ENCODE assay signal across 8 mouse cellular contexts in genomic region chr8:71380178-71381171, GRCm38 (mm10). TPM values are rescaled to one million over a fixed set of nuclear protein-coding genes. Genes with fewer than 3 reads are reported as not detected.
DNase-seq lines count a peak whose midpoint lies in the region; ATAC-seq and TF ChIP-seq lines count a peak whose summit lies in the region.

No protein-coding gene starts in this region.

- peak overlapping the region; percentile 86 for H3K27ac ChIP-seq in brown adipose tissue, adult 24 weeks (replicated peaks; ENCODE audit: low read depth, low read length)
- peak overlapping the region; percentile 90 for H3K27ac ChIP-seq in heart, postnatal 0 days (ENCODE audit: low read depth)
- peak overlapping the region; percentile 98 for H3K27ac ChIP-seq in limb, embryonic 10.5 days

- TF ChIP-seq CTCF in heart, postnatal 0 days (IDR thresholded peaks at IDR 0.05; ENCODE audit: low read depth): no peak

- WGBS in heart, postnatal 0 days: 2% methylated on average over 72 of the region's 72 CpGs
- WGBS in limb, embryonic 10.5 days: 3% methylated on average over 72 of the region's 72 CpGs

- no peak for ATAC-seq in heart, postnatal 0 days (ENCODE audit: insufficient read depth, low read depth)

- peaks cover 14% of the 10 kb centered on the region for H3K36me3 ChIP-seq in heart, postnatal 0 days (replicated peaks; ENCODE audit: control insufficient read depth, insufficient read depth, low read length)
- peaks cover 35% of the 10 kb centered on the region for H3K36me3 ChIP-seq in limb, embryonic 10.5 days

- no peaks in the 10 kb centered on the region for H3K27me3 ChIP-seq in heart, postnatal 0 days (ENCODE audit: control insufficient read depth, insufficient read depth, low read length)
- H3K27me3 ChIP-seq in limb, embryonic 10.5 days (ENCODE audit: low read depth, poor library complexity, severe bottlenecking): 0 out of 2 replicates have a peak, but pooled peaks cover 20% of the 10 kb centered on the region

- H3K9me3 ChIP-seq in heart, postnatal 0 days (replicated peaks; ENCODE audit: control insufficient read depth, low read length): no peaks in the 10 kb centered on the region
- no peaks in the 10 kb centered on the region for H3K9me3 ChIP-seq in limb, embryonic 10.5 days (replicated peaks)

- H3K4me2 ChIP-seq in heart, postnatal 0 days (ENCODE audit: low read depth, low read length): peak overlapping the region; percentile 100

- no peak for TF ChIP-seq EP300 in heart, postnatal 0 days (IDR thresholded peaks at IDR 0.05; ENCODE audit: low read depth)

- peak overlapping the region; percentile 80 for H3K9ac ChIP-seq in heart, postnatal 0 days (replicated peaks; ENCODE audit: low read depth, low read length)

- peak overlapping the region; percentile 93 for H3K4me3 ChIP-seq in brown adipose tissue, adult 24 weeks (ENCODE audit: insufficient read depth, low read depth, low read length)
- H3K4me3 ChIP-seq in heart, postnatal 0 days (ENCODE audit: low read depth, low read length): peak overlapping the region; percentile 93
- H3K4me3 ChIP-seq in limb, embryonic 10.5 days: peak overlapping the region; percentile 95

- peaks cover 27% of the 10 kb centered on the region for H3K4me1 ChIP-seq in brown adipose tissue, adult 24 weeks (ENCODE audit: control insufficient read depth, insufficient read depth, insufficient read length, low read length)
- peaks cover 29% of the 10 kb centered on the region for H3K4me1 ChIP-seq in heart, postnatal 0 days (ENCODE audit: control insufficient read depth, insufficient read depth)
- peaks cover 69% of the 10 kb centered on the region for H3K4me1 ChIP-seq in limb, embryonic 10.5 days

- intact Hi-C loops in left cerebral cortex, postnatal 4 days (cut with DNase I): no loop called here

- peak; percentile 97 for DNase-seq in heart, adult 11 months
- DNase-seq in heart, postnatal 4 days: no peak
- DNase-seq in heart, postnatal 0 days (ENCODE audit: low spot score): no peak
- DNase-seq in limb, embryonic 10.5 days (ENCODE audit: low spot score): peak; percentile 67
- peak; percentile 62 for DNase-seq in neural tube, embryonic 10.5 days (ENCODE audit: extremely low spot score, low spot score)
- DNase-seq in frontal cortex, postnatal 10 days (ENCODE audit: low spot score in 2 of 2): no peak
- DNase-seq in left cerebral cortex, postnatal 4 days: no peak

RNA-seq across cellular contexts. Expression of gene Nr2f6, which starts 1.3 kb away (rescaled TPM):
- 10 to 100 TPM; 64.9 to 66.4 TPM for total RNA-seq in heart, postnatal 4 days (2021)
- polyA plus RNA-seq in brown adipose tissue, adult 24 weeks (2012; ENCODE audit: insufficient read depth, insufficient read length, missing spikeins): 43.4 and 56.0 TPM in 2 replicates
- total RNA-seq in heart, postnatal 0 days (2014; rRNA removed; ENCODE audit: low replicate concordance): 162 and 174 TPM in 2 replicates
- polyA plus RNA-seq in heart, postnatal 0 days (2015; fragmentation: Nextera tagmentation; extraction: Ambion mirVana): 38.3 and 40.5 TPM in 2 replicates
- polyA plus RNA-seq in limb, embryonic 10.5 days (2016; fragmentation: Nextera tagmentation; extraction: Ambion mirVana): 77.4 and 87.2 TPM in 2 replicates
- 10 to 100 TPM; 32.2 to 33.1 TPM for total RNA-seq in left cerebral cortex, postnatal 4 days (2021)

RNA-seq across cellular contexts. Expression of gene Ocel1, which starts 9.4 kb away (rescaled TPM):
- 1 to 10 TPM; 7.9 to 9.9 TPM for total RNA-seq in heart, postnatal 4 days (2021)
- polyA plus RNA-seq in brown adipose tissue, adult 24 weeks (2012; ENCODE audit: insufficient read depth, insufficient read length, missing spikeins): 8.3 and 9.1 TPM in 2 replicates
- 10.2 and 10.6 TPM in 2 replicates for total RNA-seq in heart, postnatal 0 days (2014; rRNA removed; ENCODE audit: low replicate concordance)
- polyA plus RNA-seq in heart, postnatal 0 days (2015; fragmentation: Nextera tagmentation; extraction: Ambion mirVana): 5.7 and 5.9 TPM in 2 replicates
- 4.3 and 5.4 TPM in 2 replicates for polyA plus RNA-seq in limb, embryonic 10.5 days (2016; fragmentation: Nextera tagmentation; extraction: Ambion mirVana)
- 10 to 100 TPM; 17.9 to 18.5 TPM for total RNA-seq in left cerebral cortex, postnatal 4 days (2021)

RNA-seq across cellular contexts. Expression of gene Use1, which starts 13.8 kb away (rescaled TPM):
- total RNA-seq in heart, postnatal 4 days (2021): 100 to 1,000 TPM in 1 of 2 experiments, 10 to 100 TPM in 1; 99.4 to 106 TPM
- 116 and 173 TPM in 2 replicates for polyA plus RNA-seq in brown adipose tissue, adult 24 weeks (2012; ENCODE audit: insufficient read depth, insufficient read length, missing spikeins)
- total RNA-seq in heart, postnatal 0 days (2014; rRNA removed; ENCODE audit: low replicate concordance): 91.3 and 127 TPM in 2 replicates
- 94.8 and 107 TPM in 2 replicates for polyA plus RNA-seq in heart, postnatal 0 days (2015; fragmentation: Nextera tagmentation; extraction: Ambion mirVana)
- polyA plus RNA-seq in limb, embryonic 10.5 days (2016; fragmentation: Nextera tagmentation; extraction: Ambion mirVana): 92.4 and 95.0 TPM in 2 replicates
- 100 to 1,000 TPM; 116 to 117 TPM for total RNA-seq in left cerebral cortex, postnatal 4 days (2021)

RNA-seq across cellular contexts. Expression of gene Ushbp1, which starts 15.1 kb away (rescaled TPM):
- 10 to 100 TPM; 27.2 to 27.9 TPM for total RNA-seq in heart, postnatal 4 days (2021)
- polyA plus RNA-seq in brown adipose tissue, adult 24 weeks (2012; ENCODE audit: insufficient read depth, insufficient read length, missing spikeins): 12.8 and 20.7 TPM in 2 replicates
- 23.9 and 47.3 TPM in 2 replicates for total RNA-seq in heart, postnatal 0 days (2014; rRNA removed; ENCODE audit: low replicate concordance)
- 21.6 and 22.1 TPM in 2 replicates for polyA plus RNA-seq in heart, postnatal 0 days (2015; fragmentation: Nextera tagmentation; extraction: Ambion mirVana)
- polyA plus RNA-seq in limb, embryonic 10.5 days (2016; fragmentation: Nextera tagmentation; extraction: Ambion mirVana): 6.6 and 6.9 TPM in 2 replicates
- total RNA-seq in left cerebral cortex, postnatal 4 days (2021): 1 to 10 TPM; 6.5 TPM

RNA-seq across cellular contexts. Expression of gene Babam1, which starts 16.2 kb away (rescaled TPM):
- 10 to 100 TPM; 69.4 to 70.7 TPM for total RNA-seq in heart, postnatal 4 days (2021)
- polyA plus RNA-seq in brown adipose tissue, adult 24 weeks (2012; ENCODE audit: insufficient read depth, insufficient read length, missing spikeins): 78.3 and 79.0 TPM in 2 replicates
- 99.2 and 155 TPM in 2 replicates for total RNA-seq in heart, postnatal 0 days (2014; rRNA removed; ENCODE audit: low replicate concordance)
- 60.2 and 62.5 TPM in 2 replicates for polyA plus RNA-seq in heart, postnatal 0 days (2015; fragmentation: Nextera tagmentation; extraction: Ambion mirVana)
- 123 and 131 TPM in 2 replicates for polyA plus RNA-seq in limb, embryonic 10.5 days (2016; fragmentation: Nextera tagmentation; extraction: Ambion mirVana)
- total RNA-seq in left cerebral cortex, postnatal 4 days (2021): 10 to 100 TPM; 75.8 to 88.0 TPM

Comparison
In these comparisons a context has a peak if more than half of its experiments do, and no peak if none do; other contexts are left out.
1. DNase-seq: peak in heart, adult 11 months (single experiment), limb, embryonic 10.5 days (single experiment) and neural tube, embryonic 10.5 days (single experiment); none in heart, postnatal 4 days (single experiment), heart, postnatal 0 days (single experiment), frontal cortex, postnatal 10 days (0 of 2) and left cerebral cortex, postnatal 4 days (single experiment).
2. Peak in every context shown above with its lines, with median percentiles within 50 percentile points of each other: H3K27ac ChIP-seq and H3K4me3 ChIP-seq.